Mouse (Mus musculus) brain, embryonic 14.5 days (tissue): Measurements from ENCODE around the gene Ncor2. TPM values are rescaled to one million over a fixed set of nuclear protein-coding genes. Genes with fewer than 3 reads are reported as not detected.
A peak's percentile ranks its signal among the peaks of the same experiment; 100 is the strongest.

ENCODE experiments used
- DNase-seq: peaks from one replicate; pipeline ENCODE4 v3.0.0-alpha.2; 2011; ENCODE audit warnings: low read depth
- CTCF ChIP-seq: fragments of 200-500 bp; IDR thresholded peaks from 2 replicates; pipeline ENCODE4 v1.5.1; 2012; ENCODE audit warnings: inconsistent platforms, mild to moderate bottlenecking, moderate library complexity, borderline replicate concordance; ENCODE audit not compliant: insufficient read depth, insufficient read length; ENCODE audit errors: extremely low read depth
- POLR2A ChIP-seq: fragments of 200-500 bp; IDR thresholded peaks from 2 replicates; pipeline ENCODE4 v1.6.1; 2012; ENCODE audit warnings: mild to moderate bottlenecking, inconsistent platforms, borderline replicate concordance; ENCODE audit not compliant: poor library complexity, insufficient read depth, insufficient read length, severe bottlenecking; ENCODE audit errors: extremely low read depth
- polyA plus RNA-seq: library from polyadenylated mRNA; depleted of rRNA; stranded (reverse); fragments of >200 nt; gene quantifications from 2 replicates; pipeline ENCODE4 v1.2.3, GENCODE M21; 2012

The Ncor2 gene
- polyA plus RNA-seq, 1 experiment = 71.5 TPM

- DNase-seq = peak; percentile 97
- TF ChIP-seq CTCF = no peak
- no peak for TF ChIP-seq POLR2A
Measured at GRCm38 (mm10) chr5:125150951-125151564, 28.0 kb downstream of the Ncor2 start.

- DNase-seq = peak; percentile 81
- TF ChIP-seq CTCF = no peak
- no peak for TF ChIP-seq POLR2A
Measured at GRCm38 (mm10) chr5:125149142-125149541, 29.9 kb downstream of the Ncor2 start.

- no peak for TF ChIP-seq CTCF
- no peak for TF ChIP-seq POLR2A
- DNase-seq = peak; percentile 85
Measured at GRCm38 (mm10) chr5:125148686-125149085, 30.3 kb downstream of the Ncor2 start.

- peak; percentile 28; the same call in 1 of the 2 replicates for TF ChIP-seq CTCF
- TF ChIP-seq POLR2A = no peak
- peak; percentile 84 for DNase-seq
Measured at GRCm38 (mm10) chr5:125148173-125148572, 30.8 kb downstream of the Ncor2 start.

- DNase-seq = no peak
- TF ChIP-seq CTCF = no peak
- no peak for TF ChIP-seq POLR2A
Measured at GRCm38 (mm10) chr5:125147124-125147523, 31.9 kb downstream of the Ncor2 start.

- TF ChIP-seq POLR2A (no peak), CTCF (no peak)
- no peak for DNase-seq
Measured at GRCm38 (mm10) chr5:125143114-125143872, 35.7 kb downstream of the Ncor2 start.

- no peak for DNase-seq
- TF ChIP-seq POLR2A (no peak), CTCF (peak; percentile 3; the same call in 1 of the 2 replicates)
Measured at GRCm38 (mm10) chr5:125141916-125142315, 37.1 kb downstream of the Ncor2 start.

- TF ChIP-seq POLR2A (no peak), CTCF (no peak)
- DNase-seq = no peak
Measured at GRCm38 (mm10) chr5:125141525-125141880, 37.5 kb downstream of the Ncor2 start.

GRCm38 (mm10) chr5:125140832-125141524, 38.0 kb downstream of the Ncor2 start:
- peak; percentile 99 for DNase-seq

GRCm38 (mm10) chr5:125140151-125140699, 38.8 kb downstream of the Ncor2 start:
- TF ChIP-seq POLR2A = no peak
- TF ChIP-seq CTCF = no peak
- peak; percentile 95 for DNase-seq

More at GRCm38 (mm10) chr5:125140832-125141524, 38.0 kb downstream of the Ncor2 start:
- TF ChIP-seq POLR2A (no peak), CTCF (no peak)

- no peak for DNase-seq
- no peak for TF ChIP-seq CTCF
- TF ChIP-seq POLR2A = no peak
Measured at GRCm38 (mm10) chr5:125139669-125140068, 39.4 kb downstream of the Ncor2 start.

- DNase-seq = no peak
- TF ChIP-seq POLR2A = no peak
- TF ChIP-seq CTCF = no peak
Measured at GRCm38 (mm10) chr5:125138841-125139430, 40.1 kb downstream of the Ncor2 start.
